33 mouse cellular contexts compared by ENCODE assay signal in the genomic region with DNA sequence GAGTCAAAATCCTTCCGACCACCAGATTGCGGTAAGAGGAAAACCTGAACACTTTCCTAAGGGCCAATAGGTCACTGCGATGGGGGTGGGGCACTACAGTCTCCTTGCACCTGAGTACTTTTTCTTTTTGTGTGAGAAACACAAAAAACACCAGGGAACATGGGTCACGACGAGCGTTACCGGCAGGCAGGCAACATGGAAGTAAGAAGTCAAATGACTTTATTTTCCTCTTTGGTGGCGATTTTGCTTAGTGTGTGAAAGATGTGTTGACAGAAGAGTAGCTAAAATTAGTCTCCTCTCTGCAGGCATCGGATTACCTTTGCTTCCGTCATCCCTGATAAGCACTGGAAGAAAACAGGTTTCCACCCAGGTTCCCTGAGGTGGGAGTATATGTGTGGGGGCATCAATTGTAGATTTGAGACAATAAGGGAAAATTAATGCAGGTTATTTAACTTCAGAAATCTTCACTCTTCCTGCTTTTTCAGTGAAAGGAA. TPM values are rescaled to one million over a fixed set of nuclear protein-coding genes. Genes with fewer than 3 reads are reported as not detected.
DNase-seq lines count a peak whose midpoint lies in the region; ATAC-seq lines count a peak whose summit lies in the region.
"Had no signal": no experiment of that assay in that cellular context is flagged by ENCODE, and none has a peak within 500 bp of the region (broad histone marks: within the 10 kb centered on the region; RNA-seq: fewer than 3 reads in every experiment).

No protein-coding gene starts in this region.

- peak; percentile 66 for DNase-seq in heart, adult 11 months
- no peak for DNase-seq in heart, postnatal 25 days (ENCODE audit: low spot score)
- no peak for DNase-seq in right cerebral cortex, postnatal 36 days (ENCODE audit: low spot score in 2 of 2)
- no peak for DNase-seq in layer of hippocampus, adult 9-11 months
- DNase-seq: adrenal gland, postnatal 14 days; cerebellum, adult 11 months; cerebellum, adult 9-10 months; gastrocnemius, postnatal 25 days; kidney, adult 18-20 months; kidney, postnatal 25 days; liver, postnatal 0 days; lung, postnatal 4 days; right cerebral cortex, adult 18-20 months; right cerebral cortex, postnatal 4 days; thymus, adult 2 months; thymus, postnatal 36 days had no signal

- peak overlapping the region; percentile 74; the same call in 1 of the 2 replicates for H3K27ac ChIP-seq in heart, embryonic 11.5 days (ENCODE audit: low read depth, low read length)
- no peak overlapping the region; the same call in 1 of the 2 replicates for H3K27ac ChIP-seq in heart, embryonic 16.5 days (ENCODE audit: low read length)
- no peak overlapping the region for H3K27ac ChIP-seq in hindbrain, embryonic 12.5 days
- H3K27ac ChIP-seq: embryonic facial prominence, embryonic 13.5 days; forebrain, embryonic 10.5 days; forebrain, embryonic 15.5 days; kidney, embryonic 15.5 days; left cerebral cortex, adult 2 months; liver, embryonic 12.5 days; midbrain, embryonic 12.5 days; neural tube, embryonic 12.5 days had no signal

- H3K9me3 ChIP-seq in heart, embryonic 11.5 days (replicated peaks; ENCODE audit: control insufficient read depth, low read length) = 0 out of 2 replicates have a peak, but pooled peaks cover 3% of the 10 kb centered on the region
- H3K9me3 ChIP-seq in heart, embryonic 16.5 days (replicated peaks; ENCODE audit: control insufficient read depth, low read length) = peaks cover 5% of the 10 kb centered on the region
- no peaks in the 10 kb centered on the region for H3K9me3 ChIP-seq in hindbrain, embryonic 12.5 days (replicated peaks)
- H3K9me3 ChIP-seq: forebrain, embryonic 15.5 days; kidney, embryonic 15.5 days; neural tube, embryonic 12.5 days had no signal

- H3K36me3 ChIP-seq in heart, embryonic 11.5 days (ENCODE audit: control insufficient read depth, insufficient read depth, low read length) = no peaks in the 10 kb centered on the region
- H3K36me3 ChIP-seq in heart, embryonic 16.5 days (ENCODE audit: control insufficient read depth, insufficient read depth) = no peaks in the 10 kb centered on the region
- no peaks in the 10 kb centered on the region for H3K36me3 ChIP-seq in hindbrain, embryonic 12.5 days
- H3K36me3 ChIP-seq: embryonic facial prominence, embryonic 13.5 days; forebrain, embryonic 10.5 days; forebrain, embryonic 15.5 days; kidney, embryonic 15.5 days; liver, embryonic 12.5 days; midbrain, embryonic 12.5 days; neural tube, embryonic 12.5 days had no signal

- H3K4me2 ChIP-seq in heart, embryonic 11.5 days = peak overlapping the region; percentile 38
- peak overlapping the region; percentile 62 for H3K4me2 ChIP-seq in heart, embryonic 16.5 days (ENCODE audit: low read depth, low read length)
- no peak overlapping the region for H3K4me2 ChIP-seq in hindbrain, embryonic 12.5 days (replicated peaks)
- H3K4me2 ChIP-seq: embryonic facial prominence, embryonic 13.5 days; forebrain, embryonic 15.5 days; kidney, embryonic 15.5 days; liver, embryonic 12.5 days; midbrain, embryonic 12.5 days; neural tube, embryonic 12.5 days had no signal

- 0 out of 2 replicates have a peak, but pooled peaks have one; percentile 14 for ATAC-seq in heart, embryonic 11.5 days (replicated peaks; ENCODE audit: insufficient number of reproducible peaks, low FRiP score, low TSS enrichment)
- 0 out of 2 replicates have a peak, but pooled peaks have one; percentile 37 for ATAC-seq in heart, embryonic 16.5 days (replicated peaks; ENCODE audit: extremely low read depth, insufficient read depth, low FRiP score)
- no peak for ATAC-seq in hindbrain, embryonic 12.5 days (ENCODE audit: low FRiP score)
- ATAC-seq: forebrain, embryonic 15.5 days; hindbrain, embryonic 16.5 days; liver, embryonic 12.5 days; liver, postnatal 0 days; lung, postnatal 0 days had no signal

- intact Hi-C loops in heart, postnatal 25 days (cut with DNase I) = no loop called here

- WGBS in heart, embryonic 11.5 days (ENCODE audit: insufficient replicate concordance) = 43% methylated on average over 10 of the region's 10 CpGs
- WGBS in heart, embryonic 16.5 days = 26% methylated on average over 10 of the region's 10 CpGs
- WGBS in hindbrain, embryonic 12.5 days = 80% methylated on average over 10 of the region's 10 CpGs

- H3K9ac ChIP-seq in heart, embryonic 11.5 days (ENCODE audit: low read depth, low read length) = peak overlapping the region; percentile 46; the same call in 1 of the 2 replicates
- no peak overlapping the region for H3K9ac ChIP-seq in heart, embryonic 16.5 days (ENCODE audit: low read length)
- H3K9ac ChIP-seq in hindbrain, embryonic 12.5 days = no peak overlapping the region
- H3K9ac ChIP-seq: embryonic facial prominence, embryonic 13.5 days; forebrain, embryonic 15.5 days; kidney, embryonic 15.5 days; liver, embryonic 12.5 days; liver, postnatal 0 days; midbrain, embryonic 12.5 days; neural tube, embryonic 12.5 days had no signal

- no peaks in the 10 kb centered on the region; the same call in 1 of the 2 replicates for H3K27me3 ChIP-seq in heart, embryonic 11.5 days (ENCODE audit: control insufficient read depth, insufficient read depth, low read length)
- 0 out of 2 replicates have a peak, but pooled peaks cover 2% of the 10 kb centered on the region for H3K27me3 ChIP-seq in heart, embryonic 16.5 days (ENCODE audit: control insufficient read depth, insufficient read depth, low read length)
- H3K27me3 ChIP-seq in hindbrain, embryonic 12.5 days = peaks cover 4% of the 10 kb centered on the region; the same call in 1 of the 2 replicates
- H3K27me3 ChIP-seq: forebrain, embryonic 15.5 days; midbrain, embryonic 12.5 days; neural tube, embryonic 12.5 days had no signal

- H3K4me3 ChIP-seq in heart, embryonic 11.5 days (ENCODE audit: low read depth, low read length) = no peak overlapping the region
- H3K4me3 ChIP-seq in heart, embryonic 16.5 days (ENCODE audit: low read length) = peak overlapping the region; percentile 30
- H3K4me3 ChIP-seq in hindbrain, embryonic 12.5 days = no peak overlapping the region
- H3K4me3 ChIP-seq: embryonic facial prominence, embryonic 13.5 days; forebrain, embryonic 10.5 days; forebrain, embryonic 15.5 days; kidney, embryonic 15.5 days; left cerebral cortex, adult 2 months; liver, embryonic 12.5 days; megakaryocyte, embryonic 14.5 days; midbrain, embryonic 12.5 days; myocyte; neural tube, embryonic 12.5 days had no signal

- 0 out of 2 replicates have a peak, but pooled peaks cover 7% of the 10 kb centered on the region for H3K4me1 ChIP-seq in heart, embryonic 11.5 days (ENCODE audit: control insufficient read depth, insufficient read depth, low read length)
- peaks cover 13% of the 10 kb centered on the region for H3K4me1 ChIP-seq in heart, embryonic 16.5 days (ENCODE audit: control insufficient read depth, insufficient read depth, low read length)
- H3K4me1 ChIP-seq in hindbrain, embryonic 12.5 days = peaks cover 4% of the 10 kb centered on the region; the same call in 1 of the 2 replicates
- H3K4me1 ChIP-seq: embryonic facial prominence, embryonic 13.5 days; forebrain, embryonic 15.5 days; kidney, embryonic 15.5 days; liver, embryonic 12.5 days; megakaryocyte, embryonic 14.5 days; midbrain, embryonic 12.5 days; neural tube, embryonic 12.5 days had no signal

RNA-seq across cellular contexts. Expression of a gene that starts 6.2 kb away (rescaled TPM):
- not detected for total RNA-seq in heart, postnatal 25 days (2021)
- 0.14 and 0.37 TPM in 2 replicates for polyA plus RNA-seq in heart, embryonic 11.5 days (2014; fragmentation: Nextera tagmentation; extraction: Ambion mirVana)
- 0.12 and 0.13 TPM in 2 replicates for polyA plus RNA-seq in heart, embryonic 16.5 days (2015; fragmentation: Nextera tagmentation; extraction: Ambion mirVana)
- 0.06 and 0.07 TPM in 2 replicates for polyA plus RNA-seq in hindbrain, embryonic 12.5 days (2016; fragmentation: Nextera tagmentation; extraction: Ambion mirVana)
- total RNA-seq: adrenal gland, postnatal 14 days; common myeloid progenitor, adult 5-6 weeks; hematopoietic stem cell, adult 5-6 weeks had no signal
- polyA plus RNA-seq: liver, embryonic 12.5 days; neural tube, embryonic 12.5 days had no signal
